Mouse (Mus musculus): ENCODE results near the gene Fkbp4. TPM values are rescaled to one million over a fixed set of nuclear protein-coding genes. Genes with fewer than 3 reads are reported as not detected.

The Fkbp4 gene
- polyA plus RNA-seq, 1 experiment from 2014 or later, result 156 TPM

- H3K4me2 ChIP-seq (ENCODE audit: low read depth, low read length), result no peak overlapping the region
- H3K4me3 ChIP-seq (ENCODE audit: low read depth, low read length), result no peak overlapping the region
- H3K4me1 ChIP-seq (ENCODE audit: control insufficient read depth, low read depth, low read length), result peaks cover 11% of the 10 kb centered on the region
- H3K36me3 ChIP-seq (ENCODE audit: control insufficient read depth, insufficient read depth), result peaks cover 46% of the 10 kb centered on the region
- H3K27ac ChIP-seq (ENCODE audit: low read length), result no peak overlapping the region
- no peak for ATAC-seq (ENCODE audit: low read depth)
- no peaks in the 10 kb centered on the region for H3K27me3 ChIP-seq (ENCODE audit: control insufficient read depth, insufficient read depth, low read depth, low read length)
- WGBS (ENCODE audit: insufficient replicate concordance), result 53% methylated on average over 2 of the region's 2 CpGs
- no peaks in the 10 kb centered on the region for H3K9me3 ChIP-seq (replicated peaks; ENCODE audit: control insufficient read depth, low read length)
- no peak overlapping the region for H3K9ac ChIP-seq (ENCODE audit: low read depth, low read length)
These were observed 9.2 kb downstream of the Fkbp4 start for GRCm38 (mm10) chr6:128429300-128429699.

- 80% methylated on average over 5 of the region's 5 CpGs for WGBS (ENCODE audit: insufficient replicate concordance)
These were observed 10.9 kb downstream of the Fkbp4 start for GRCm38 (mm10) chr6:128427571-128427970.

GRCm38 (mm10) chr6:128425046-128425445 is 13.4 kb downstream of the Fkbp4 start:
- Histone ChIP-seq H3K9ac (ENCODE audit: low read depth, low read length) (peak overlapping the region; percentile 79), H3K9me3 (replicated peaks; ENCODE audit: control insufficient read depth, low read length) (no peaks in the 10 kb centered on the region)
- WGBS (ENCODE audit: insufficient replicate concordance), result 20% methylated on average over 9 of the region's 9 CpGs

More at GRCm38 (mm10) chr6:128427571-128427970, 10.9 kb downstream of the Fkbp4 start:
- H3K4me2 ChIP-seq (ENCODE audit: low read depth, low read length), result no peak overlapping the region
- no peak overlapping the region for H3K4me3 ChIP-seq (ENCODE audit: low read depth, low read length)
- no peaks in the 10 kb centered on the region for H3K9me3 ChIP-seq (replicated peaks; ENCODE audit: control insufficient read depth, low read length)
- H3K4me1 ChIP-seq (ENCODE audit: control insufficient read depth, low read depth, low read length), result peaks cover 11% of the 10 kb centered on the region
- no peaks in the 10 kb centered on the region for H3K27me3 ChIP-seq (ENCODE audit: control insufficient read depth, insufficient read depth, low read depth, low read length)
- H3K27ac ChIP-seq (ENCODE audit: low read length), result no peak overlapping the region
- ATAC-seq (ENCODE audit: low read depth), result no peak
- H3K36me3 ChIP-seq (ENCODE audit: control insufficient read depth, insufficient read depth), result peaks cover 29% of the 10 kb centered on the region
- H3K9ac ChIP-seq (ENCODE audit: low read depth, low read length), result no peak overlapping the region

GRCm38 (mm10) chr6:128424269-128425019 is 14.0 kb downstream of the Fkbp4 start, which contains the start of gene Itfg2:
Itfg2 (minus strand) TSS chr6:128424931.
- peak within 1 kb of the TSS; percentile 80 for H3K27ac ChIP-seq (ENCODE audit: low read length)
- H3K4me3 ChIP-seq (ENCODE audit: low read depth, low read length), result peak within 1 kb of the TSS; percentile 86
- peak within 1 kb of the TSS; percentile 79 for H3K9ac ChIP-seq (ENCODE audit: low read depth, low read length)
- H3K27me3 ChIP-seq (ENCODE audit: control insufficient read depth, insufficient read depth, low read depth, low read length), result no peaks in the 10 kb centered on the region
- WGBS (ENCODE audit: insufficient replicate concordance), result under 1% methylated on average over 42 of the region's 42 CpGs
- H3K36me3 ChIP-seq (ENCODE audit: control insufficient read depth, insufficient read depth), result peaks cover 6% of the 10 kb centered on the region; the same call in 1 of the 2 replicates
- peaks cover 5% of the 10 kb centered on the region for H3K4me1 ChIP-seq (ENCODE audit: control insufficient read depth, low read depth, low read length)
- H3K4me2 ChIP-seq (ENCODE audit: low read depth, low read length), result peak within 1 kb of the TSS; percentile 74
- peak; percentile 94 for ATAC-seq (ENCODE audit: low read depth)
- H3K9me3 ChIP-seq (replicated peaks; ENCODE audit: control insufficient read depth, low read length), result no peaks in the 10 kb centered on the region

More at GRCm38 (mm10) chr6:128425046-128425445, 13.4 kb downstream of the Fkbp4 start:
- ATAC-seq (ENCODE audit: low read depth), result no peak
- peaks cover 9% of the 10 kb centered on the region for H3K4me1 ChIP-seq (ENCODE audit: control insufficient read depth, low read depth, low read length)
- H3K27ac ChIP-seq (ENCODE audit: low read length), result no peak overlapping the region; the same call in none of the 2 replicates
- H3K27me3 ChIP-seq (ENCODE audit: control insufficient read depth, insufficient read depth, low read depth, low read length), result no peaks in the 10 kb centered on the region
- peak overlapping the region; percentile 74 for H3K4me2 ChIP-seq (ENCODE audit: low read depth, low read length)
- H3K4me3 ChIP-seq (ENCODE audit: low read depth, low read length), result peak overlapping the region; percentile 86
- H3K36me3 ChIP-seq (ENCODE audit: control insufficient read depth, insufficient read depth), result peaks cover 9% of the 10 kb centered on the region; the same call in 1 of the 2 replicates

GRCm38 (mm10) chr6:128423496-128424268 is 14.8 kb downstream of the Fkbp4 start:
- H3K4me3 ChIP-seq (ENCODE audit: low read depth, low read length), result peak overlapping the region; percentile 86
- H3K4me1 ChIP-seq (ENCODE audit: control insufficient read depth, low read depth, low read length), result peaks cover 3% of the 10 kb centered on the region
- H3K9ac ChIP-seq (ENCODE audit: low read depth, low read length), result peak overlapping the region; percentile 66
- no peaks in the 10 kb centered on the region for H3K9me3 ChIP-seq (replicated peaks; ENCODE audit: control insufficient read depth, low read length)
- H3K36me3 ChIP-seq (ENCODE audit: control insufficient read depth, insufficient read depth), result peaks cover 1% of the 10 kb centered on the region; the same call in 1 of the 2 replicates
- H3K27ac ChIP-seq (ENCODE audit: low read length), result peak overlapping the region; percentile 80
- peak overlapping the region; percentile 74 for H3K4me2 ChIP-seq (ENCODE audit: low read depth, low read length)
- 23% methylated on average over 15 of the region's 16 CpGs for WGBS (ENCODE audit: insufficient replicate concordance)
- H3K27me3 ChIP-seq (ENCODE audit: control insufficient read depth, insufficient read depth, low read depth, low read length), result no peaks in the 10 kb centered on the region
- peak; percentile 66 for ATAC-seq (ENCODE audit: low read depth)

- Histone ChIP-seq H3K27ac (ENCODE audit: low read length) (no peak overlapping the region), H3K4me3 (ENCODE audit: low read depth, low read length) (no peak overlapping the region), H3K27me3 (ENCODE audit: control insufficient read depth, insufficient read depth, low read depth, low read length) (no peaks in the 10 kb centered on the region), H3K4me1 (ENCODE audit: control insufficient read depth, low read depth, low read length) (peaks cover 3% of the 10 kb centered on the region), H3K9me3 (replicated peaks; ENCODE audit: control insufficient read depth, low read length) (no peaks in the 10 kb centered on the region), H3K9ac (ENCODE audit: low read depth, low read length) (no peak overlapping the region), H3K36me3 (ENCODE audit: control insufficient read depth, insufficient read depth) (no peaks in the 10 kb centered on the region), H3K4me2 (ENCODE audit: low read depth, low read length) (no peak overlapping the region)
- 85% methylated on average over 3 of the region's 3 CpGs for WGBS (ENCODE audit: insufficient replicate concordance)
- no peak for ATAC-seq (ENCODE audit: low read depth)
These were observed 17.0 kb downstream of the Fkbp4 start for GRCm38 (mm10) chr6:128421480-128421879.

- Histone ChIP-seq H3K27ac (ENCODE audit: low read length) (no peak overlapping the region), H3K4me3 (ENCODE audit: low read depth, low read length) (no peak overlapping the region), H3K27me3 (ENCODE audit: control insufficient read depth, insufficient read depth, low read depth, low read length) (no peaks in the 10 kb centered on the region), H3K9ac (ENCODE audit: low read depth, low read length) (no peak overlapping the region), H3K4me2 (ENCODE audit: low read depth, low read length) (no peak overlapping the region), H3K36me3 (ENCODE audit: control insufficient read depth, insufficient read depth) (no peaks in the 10 kb centered on the region), H3K4me1 (ENCODE audit: control insufficient read depth, low read depth, low read length) (peaks cover 3% of the 10 kb centered on the region), H3K9me3 (replicated peaks; ENCODE audit: control insufficient read depth, low read length) (no peaks in the 10 kb centered on the region)
- 46% methylated on average over 2 of the region's 2 CpGs for WGBS (ENCODE audit: insufficient replicate concordance)
- ATAC-seq (ENCODE audit: low read depth), result no peak
These were observed 17.4 kb downstream of the Fkbp4 start for GRCm38 (mm10) chr6:128421036-128421435.

- Histone ChIP-seq H3K4me1 (ENCODE audit: control insufficient read depth, low read depth, low read length) (no peaks in the 10 kb centered on the region; the same call in 1 of the 2 replicates), H3K27ac (ENCODE audit: low read length) (no peak overlapping the region), H3K4me3 (ENCODE audit: low read depth, low read length) (no peak overlapping the region), H3K36me3 (ENCODE audit: control insufficient read depth, insufficient read depth) (no peaks in the 10 kb centered on the region), H3K27me3 (ENCODE audit: control insufficient read depth, insufficient read depth, low read depth, low read length) (no peaks in the 10 kb centered on the region), H3K4me2 (ENCODE audit: low read depth, low read length) (no peak overlapping the region), H3K9ac (ENCODE audit: low read depth, low read length) (no peak overlapping the region), H3K9me3 (replicated peaks; ENCODE audit: control insufficient read depth, low read length) (no peaks in the 10 kb centered on the region)
- WGBS (ENCODE audit: insufficient replicate concordance), result 61% methylated on average over 1 of the region's 1 CpGs
- ATAC-seq (ENCODE audit: low read depth), result no peak
These were observed 20.4 kb downstream of the Fkbp4 start for GRCm38 (mm10) chr6:128418076-128418475.

Data from liver, embryonic 16.5 days (tissue).